Mouse (Mus musculus) forebrain, postnatal 0 days (tissue): ENCODE results near the gene Rhoc. TPM values are rescaled to one million over a fixed set of nuclear protein-coding genes. Genes with fewer than 3 reads are reported as not detected.

Experiments used
- ATAC-seq: fragments of 200-750 bp; cut with Nextera tagmentation; 2 replicates; pipeline ENCODE4 v1.8.0; 2017; ENCODE audit warnings: mild to moderate bottlenecking, moderate library complexity
- DNase-seq: peaks from one replicate; pipeline ENCODE4 v3.0.0-alpha.2; 2015
- H3K27ac ChIP-seq: fragments of 300-500 bp; sonication (generic); 2 replicates; pipeline ENCODE4 v1.5.1; 2014; ENCODE audit warnings: low read depth, mild to moderate bottlenecking, antibody characterized with exemption, low read length, moderate library complexity, mixed read lengths
- H3K27me3 ChIP-seq: fragments of 300-500 bp; sonication (generic); 2 replicates; pipeline ENCODE4 v1.6.1; 2014; ENCODE audit warnings: mild to moderate bottlenecking, low read length, mixed read lengths; ENCODE audit not compliant: insufficient read depth
- H3K36me3 ChIP-seq: fragments of 300-500 bp; sonication (generic); 2 replicates; pipeline ENCODE4 v1.6.1; 2014; ENCODE audit warnings: mild to moderate bottlenecking, moderate library complexity; ENCODE audit not compliant: insufficient read depth
- H3K4me1 ChIP-seq: fragments of 300-500 bp; sonication (generic); 2 replicates; pipeline ENCODE4 v1.6.1; 2014; ENCODE audit warnings: antibody characterized with exemption; ENCODE audit not compliant: insufficient read depth
- H3K4me2 ChIP-seq: fragments of 300-500 bp; sonication (generic); 2 replicates; pipeline ENCODE4 v1.6.1; 2014; ENCODE audit warnings: low read depth, mild to moderate bottlenecking, moderate library complexity
- H3K4me3 ChIP-seq: fragments of 300-500 bp; sonication (generic); 2 replicates; pipeline ENCODE4 v1.5.1; 2014; ENCODE audit warnings: low read depth, low read length, mixed read lengths
- H3K9ac ChIP-seq: fragments of 300-500 bp; sonication (generic); 2 replicates; pipeline ENCODE4 v1.6.1; 2014; ENCODE audit warnings: mild to moderate bottlenecking
- H3K9me3 ChIP-seq: fragments of 300-500 bp; sonication (generic); 2 replicates; pipeline ENCODE4 v1.6.1; 2016; ENCODE audit warnings: low read length
- CTCF ChIP-seq: sonication (generic); IDR thresholded peaks from 2 replicates; pipeline ENCODE4 v1.5.1; 2016; ENCODE audit warnings: antibody characterized with exemption, control low read depth, low read depth
- WGBS: fragments of 180-500 bp; shearing (Covaris S2); extraction: QIAGEN DNeasy Blood & Tissue Kit; methylation state at CpG from one replicate; pipeline ENCODE4 v1.1.7; 2014; 5-methylcytosine and 5-hydroxymethylcytosine counted together
- polyA plus RNA-seq: library from polyadenylated mRNA; unstranded; fragments of >200 nt; fragmentation: Nextera tagmentation; extraction: Ambion mirVana; gene quantifications from 2 replicates; pipeline ENCODE4 v1.2.1, GENCODE M21; 2015
- total RNA-seq: library from RNA; depleted of rRNA; stranded (reverse); fragments of >200 nt; gene quantifications from 2 replicates; pipeline ENCODE4 v1.2.3, GENCODE M21; 2014

The Rhoc gene
- total and polyA plus RNA-seq, 2 experiments from 2014 or later = 38.0 to 42.5 TPM

DNA sequence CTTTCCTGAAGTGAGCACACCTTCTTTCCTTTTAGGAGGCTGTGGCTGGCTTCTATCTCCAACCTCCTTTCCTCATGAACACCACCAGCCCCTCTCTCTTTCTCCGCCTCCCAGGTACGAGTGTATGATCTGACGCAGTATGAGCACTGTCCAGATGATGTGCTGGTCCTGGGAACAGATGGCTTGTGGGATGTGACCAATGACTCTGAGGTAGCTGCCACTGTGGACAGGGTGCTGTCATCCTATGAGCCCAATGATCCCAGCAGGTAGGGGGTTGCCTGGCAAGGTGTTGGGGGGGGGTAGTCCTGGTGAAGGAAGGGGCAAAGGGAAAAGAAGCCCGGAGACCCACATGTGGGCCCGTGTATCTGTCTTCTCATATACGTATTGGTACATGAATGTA lies 2.9 kb upstream of the Rhoc start:
- Histone ChIP-seq H3K4me1 (0 out of 2 replicates have a peak, but pooled peaks cover 14% of the 10 kb centered on the region), H3K27me3 (peaks cover 25% of the 10 kb centered on the region), H3K9me3 (no peaks in the 10 kb centered on the region), H3K27ac (no peak overlapping the region), H3K4me3 (no peak overlapping the region), H3K4me2 (no peak overlapping the region), H3K9ac (no peak overlapping the region), H3K36me3 (no peaks in the 10 kb centered on the region)
- no peak for TF ChIP-seq CTCF
- 96% methylated on average over 6 of the region's 6 CpGs for WGBS
- ATAC-seq (no peak), DNase-seq (no peak)

DNA sequence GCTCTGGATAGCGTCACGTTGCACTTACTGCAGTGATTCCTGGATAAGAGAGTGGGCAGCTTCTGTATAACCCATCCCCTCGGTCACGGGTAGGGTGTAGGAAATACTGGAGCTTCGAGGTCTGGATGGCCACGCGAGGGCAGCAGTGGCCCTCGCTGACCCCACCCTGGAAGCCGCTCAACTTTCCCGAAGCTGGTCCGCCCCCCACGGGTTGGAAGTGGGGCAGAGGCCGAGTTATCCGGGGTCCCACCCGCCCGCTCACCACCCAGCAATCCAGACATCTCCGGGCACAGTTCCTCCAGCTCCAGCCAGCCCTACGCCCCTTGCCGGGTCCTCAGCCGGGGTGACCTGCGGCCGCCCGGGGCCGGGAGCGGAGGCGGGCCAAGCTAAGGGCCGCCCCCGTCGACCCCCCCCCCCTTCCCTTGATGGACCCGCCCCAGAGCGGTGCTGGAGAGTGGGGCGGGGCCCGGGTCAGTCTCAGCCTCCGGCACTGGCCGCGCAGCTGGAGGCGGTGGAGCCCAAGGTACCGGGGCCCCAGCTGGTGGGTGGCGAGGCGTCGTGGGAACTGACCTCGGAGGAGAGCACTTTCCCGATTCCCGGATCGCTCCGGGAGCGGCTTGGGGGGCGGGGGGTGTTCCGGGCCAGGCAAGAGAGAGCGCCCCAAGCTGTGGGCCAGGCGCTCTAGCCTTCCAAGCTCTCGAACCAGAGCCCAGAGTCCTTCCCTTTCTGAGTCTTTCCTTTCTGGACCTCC lies 561 bp downstream of the Rhoc start:
- no peaks in the 10 kb centered on the region for H3K36me3 ChIP-seq
- H3K4me3 ChIP-seq = peak overlapping the region; percentile 48
- H3K4me2 ChIP-seq = peak overlapping the region; percentile 96
- peak; percentile 66 for DNase-seq
- H3K9me3 ChIP-seq = no peaks in the 10 kb centered on the region
- WGBS = 4% methylated on average over 41 of the region's 52 CpGs
- peaks cover 11% of the 10 kb centered on the region for H3K27me3 ChIP-seq
- H3K4me1 ChIP-seq = 0 out of 2 replicates have a peak, but pooled peaks cover 3% of the 10 kb centered on the region
- ATAC-seq = peak; percentile 76
- TF ChIP-seq CTCF = peak; percentile 65
- peak overlapping the region; percentile 55 for H3K9ac ChIP-seq
- peak overlapping the region; percentile 57; the same call in 1 of the 2 replicates for H3K27ac ChIP-seq

DNA sequence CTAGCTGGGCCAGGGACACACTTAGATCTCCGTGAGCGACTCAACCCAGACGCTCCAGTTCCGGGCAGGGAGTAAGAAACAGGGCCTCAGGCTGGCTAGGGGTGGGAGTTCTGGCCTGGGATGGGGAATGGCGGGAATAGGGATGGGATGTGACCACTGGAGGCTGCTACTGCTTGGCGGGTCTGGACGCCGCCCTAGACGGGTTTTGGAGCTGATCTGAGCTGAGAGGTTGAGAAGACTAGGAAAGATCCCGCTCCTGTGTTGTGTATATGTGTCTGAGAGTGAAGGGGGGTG lies 1.1 kb downstream of the Rhoc start:
- peak overlapping the region; percentile 57; the same call in 1 of the 2 replicates for H3K27ac ChIP-seq
- peak overlapping the region; percentile 96 for H3K4me2 ChIP-seq
- H3K4me3 ChIP-seq = peak overlapping the region; percentile 48
- TF ChIP-seq CTCF = no peak
- WGBS = 7% methylated on average over 10 of the region's 10 CpGs
- no peaks in the 10 kb centered on the region for H3K9me3 ChIP-seq
- DNase-seq (no peak), ATAC-seq (peak; percentile 21)
- peaks cover 11% of the 10 kb centered on the region for H3K27me3 ChIP-seq
- peak overlapping the region; percentile 55 for H3K9ac ChIP-seq
- no peaks in the 10 kb centered on the region for H3K36me3 ChIP-seq
- 0 out of 2 replicates have a peak, but pooled peaks cover 3% of the 10 kb centered on the region for H3K4me1 ChIP-seq

DNA sequence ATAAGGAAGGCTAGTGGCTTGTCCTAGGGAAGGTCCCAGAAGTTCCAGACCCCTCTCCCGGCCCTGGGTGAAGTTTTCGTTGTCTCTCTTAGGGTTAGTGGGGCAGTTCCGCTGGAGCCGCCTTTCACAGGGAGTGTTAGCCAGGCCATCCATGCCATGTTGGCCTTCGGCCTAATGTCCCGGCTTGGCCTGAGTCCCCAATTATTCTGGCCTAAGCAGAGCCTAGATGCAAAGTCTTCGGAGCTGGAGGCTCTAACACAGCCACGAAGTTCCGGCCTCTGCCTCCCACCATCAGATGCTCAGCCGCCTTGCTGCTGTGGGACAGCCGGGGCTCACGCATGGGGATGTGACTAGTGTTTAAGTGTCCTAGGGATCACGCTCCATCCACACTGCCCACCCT lies 1.6 kb downstream of the Rhoc start:
- H3K4me2 ChIP-seq = peak overlapping the region; percentile 96
- H3K27me3 ChIP-seq = peaks cover 7% of the 10 kb centered on the region
- H3K4me3 ChIP-seq = peak overlapping the region; percentile 48
- no peak for DNase-seq
- H3K9ac ChIP-seq = 0 out of 2 replicates have a peak overlapping the region, but pooled peaks have one; percentile 1
- WGBS = 28% methylated on average over 13 of the region's 13 CpGs
- 0 out of 2 replicates have a peak, but pooled peaks cover 3% of the 10 kb centered on the region for H3K4me1 ChIP-seq
- no peak overlapping the region for H3K27ac ChIP-seq
- no peaks in the 10 kb centered on the region for H3K9me3 ChIP-seq
- no peak for TF ChIP-seq CTCF
- ATAC-seq = no peak
- no peaks in the 10 kb centered on the region for H3K36me3 ChIP-seq

DNA sequence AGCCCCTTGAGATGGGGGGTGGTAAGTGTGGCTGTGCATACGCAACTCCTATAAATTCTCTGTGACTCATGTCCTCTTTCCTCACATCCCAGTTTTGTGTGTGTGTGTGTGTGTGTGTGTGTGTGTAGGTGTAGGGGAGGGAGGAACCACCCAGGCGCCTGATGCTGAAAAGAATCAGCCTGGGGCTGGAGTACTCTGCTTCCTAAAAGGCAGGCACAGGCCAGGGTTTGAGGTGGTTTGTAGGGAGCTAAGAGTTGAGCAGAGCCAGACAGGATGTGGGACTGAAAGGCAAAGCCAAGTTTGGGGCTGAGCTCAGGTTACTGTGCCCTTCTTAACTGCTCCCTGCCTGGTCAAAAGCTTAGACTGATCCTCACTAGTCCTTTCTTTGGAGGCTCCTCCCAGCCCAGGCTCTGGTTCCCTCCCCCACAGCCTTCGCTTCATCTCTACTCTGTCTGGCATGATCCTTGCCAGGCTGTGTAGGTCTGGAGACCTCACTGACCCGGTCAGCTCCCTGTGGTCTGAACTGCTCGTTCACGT lies 2.3 kb downstream of the Rhoc start:
- peak overlapping the region; percentile 96 for H3K4me2 ChIP-seq
- H3K9me3 ChIP-seq = no peaks in the 10 kb centered on the region
- H3K4me1 ChIP-seq = 0 out of 2 replicates have a peak, but pooled peaks cover 3% of the 10 kb centered on the region
- whole genome bisulfite sequencing = 29% methylated on average over 6 of the region's 6 CpGs
- 0 out of 2 replicates have a peak overlapping the region, but pooled peaks have one; percentile 48 for H3K4me3 ChIP-seq
- H3K27ac ChIP-seq = no peak overlapping the region
- no peak for DNase-seq
- no peak overlapping the region for H3K9ac ChIP-seq
- peaks cover 2% of the 10 kb centered on the region; the same call in 1 of the 2 replicates for H3K36me3 ChIP-seq
- ATAC-seq = no peak
- no peak for TF ChIP-seq CTCF
- H3K27me3 ChIP-seq = peaks cover 6% of the 10 kb centered on the region

DNA sequence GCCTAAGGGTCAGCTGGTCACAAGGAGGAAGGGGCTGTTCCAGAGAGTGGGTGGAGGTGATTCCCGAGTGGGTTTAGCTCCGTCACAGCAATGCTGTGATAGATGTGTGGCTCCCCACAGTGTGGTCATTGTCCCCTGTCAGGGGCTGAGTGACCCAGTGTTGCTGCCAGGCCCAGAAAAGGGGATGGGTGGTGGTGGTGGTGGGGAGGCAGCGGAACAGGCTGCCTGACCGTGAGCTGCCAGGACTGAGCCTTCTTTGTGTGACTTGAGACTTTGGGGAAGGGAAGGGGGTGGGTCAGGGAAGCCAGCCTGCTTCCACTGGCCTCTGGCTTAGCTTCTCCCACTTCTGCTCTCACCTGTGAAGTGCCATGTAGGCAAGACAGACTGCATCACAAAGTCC lies 2.8 kb downstream of the Rhoc start:
- no peak for TF ChIP-seq CTCF
- H3K9me3 ChIP-seq = no peaks in the 10 kb centered on the region
- H3K27me3 ChIP-seq = peaks cover 6% of the 10 kb centered on the region
- 0 out of 2 replicates have a peak, but pooled peaks cover 3% of the 10 kb centered on the region for H3K4me1 ChIP-seq
- no peak overlapping the region for H3K4me3 ChIP-seq
- H3K27ac ChIP-seq = no peak overlapping the region
- H3K4me2 ChIP-seq = peak overlapping the region; percentile 96; the same call in 1 of the 2 replicates
- WGBS = 17% methylated on average over 4 of the region's 4 CpGs
- no peak for ATAC-seq
- peaks cover 8% of the 10 kb centered on the region; the same call in 1 of the 2 replicates for H3K36me3 ChIP-seq
- no peak for DNase-seq
- H3K9ac ChIP-seq = no peak overlapping the region

DNA sequence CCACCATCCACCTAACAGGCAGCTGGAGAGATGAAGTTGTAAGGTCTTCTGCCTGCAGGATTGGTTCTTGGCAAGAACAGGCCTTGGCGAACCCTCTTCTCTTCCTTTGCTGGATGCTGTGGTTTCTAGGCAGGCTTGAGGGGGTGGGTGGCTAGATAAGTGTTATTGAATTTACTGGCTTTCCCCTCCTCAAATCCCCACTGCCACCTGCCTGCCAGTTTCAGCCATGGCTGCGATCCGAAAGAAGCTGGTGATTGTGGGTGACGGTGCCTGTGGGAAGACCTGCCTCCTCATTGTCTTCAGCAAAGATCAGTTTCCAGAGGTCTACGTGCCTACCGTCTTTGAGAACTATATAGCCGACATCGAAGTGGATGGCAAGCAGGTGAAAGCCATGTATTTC lies 3.5 kb downstream of the Rhoc start:
- no peak for ATAC-seq
- 87% methylated on average over 8 of the region's 8 CpGs for WGBS
- TF ChIP-seq CTCF = no peak
- no peak overlapping the region for H3K27ac ChIP-seq
- no peak overlapping the region for H3K9ac ChIP-seq
- no peak overlapping the region for H3K4me2 ChIP-seq
- H3K9me3 ChIP-seq = no peaks in the 10 kb centered on the region
- H3K27me3 ChIP-seq = peaks cover 6% of the 10 kb centered on the region
- H3K4me1 ChIP-seq = 0 out of 2 replicates have a peak, but pooled peaks cover 3% of the 10 kb centered on the region
- peaks cover 8% of the 10 kb centered on the region; the same call in 1 of the 2 replicates for H3K36me3 ChIP-seq
- H3K4me3 ChIP-seq = no peak overlapping the region
- DNase-seq = no peak
